Mouse (Mus musculus) adrenal gland, adult (tissue): ENCODE measurements around the gene Ptgis.

Experiments used
- DNase-seq, 2 experiments: peaks; one replicate each; pipeline ENCODE4 v3.0.0; 2022 to 2023; ENCODE audit warnings: low spot score in 1 of 2; ENCODE audit not compliant: inconsistent age in 2 of 2

The Ptgis gene

GRCm38 (mm10) chr2:167240008-167240964 lies at the start of gene Ptgis:
Gene Ptgis (minus strand): TSS chr2:167240604.
- DNase-seq = peak; percentile 63 to 82

- peak; percentile 6 to 32 for DNase-seq
Observed at GRCm38 (mm10) chr2:167281461-167281860, 41.1 kb upstream of the Ptgis start.

GRCm38 (mm10) chr2:167280986-167281310 lies 40.5 kb upstream of the Ptgis start:
- DNase-seq = no peak

- DNase-seq = peak; percentile 78 to 94
Observed at GRCm38 (mm10) chr2:167280090-167280985, 39.9 kb upstream of the Ptgis start.

GRCm38 (mm10) chr2:167278751-167279526 lies 38.5 kb upstream of the Ptgis start:
- peak; percentile 78 to 90 for DNase-seq

- peak; percentile 43 to 75 for DNase-seq
Observed at GRCm38 (mm10) chr2:167278011-167278410, 37.6 kb upstream of the Ptgis start.

GRCm38 (mm10) chr2:167277026-167277425 lies 36.6 kb upstream of the Ptgis start:
- peak in 1 of 2 experiments; percentile 15 for DNase-seq

GRCm38 (mm10) chr2:167275856-167276255 lies 35.5 kb upstream of the Ptgis start:
- DNase-seq = peak; percentile 6 to 19

- peak; percentile 4 to 19 for DNase-seq
Observed at GRCm38 (mm10) chr2:167274713-167275465, 34.5 kb upstream of the Ptgis start.

- peak; percentile 32 to 33 for DNase-seq
Observed at GRCm38 (mm10) chr2:167273206-167273740, 32.9 kb upstream of the Ptgis start.

GRCm38 (mm10) chr2:167272706-167273105 lies 32.3 kb upstream of the Ptgis start:
- DNase-seq = peak; percentile 5 to 15

GRCm38 (mm10) chr2:167271121-167271521 lies 30.7 kb upstream of the Ptgis start:
- DNase-seq = peak in 1 of 2 experiments; percentile 5

- DNase-seq = peak in 1 of 2 experiments; percentile 18
Observed at GRCm38 (mm10) chr2:167270496-167270895, 30.1 kb upstream of the Ptgis start.

- DNase-seq = peak; percentile 6 to 33
Observed at GRCm38 (mm10) chr2:167268721-167269120, 28.3 kb upstream of the Ptgis start.

- no peak for DNase-seq
Observed at GRCm38 (mm10) chr2:167268411-167268690, 27.9 kb upstream of the Ptgis start.

- peak; percentile 5 to 36 for DNase-seq
Observed at GRCm38 (mm10) chr2:167267531-167268410, 27.4 kb upstream of the Ptgis start.

- peak; percentile 4 to 23 for DNase-seq
Observed at GRCm38 (mm10) chr2:167266231-167266630, 25.8 kb upstream of the Ptgis start.

- peak; percentile 22 to 46 for DNase-seq
Observed at GRCm38 (mm10) chr2:167265806-167266205, 25.4 kb upstream of the Ptgis start.

- peak in 1 of 2 experiments; percentile 30 for DNase-seq
Observed at GRCm38 (mm10) chr2:167265021-167265420, 24.6 kb upstream of the Ptgis start.
